Mouse (Mus musculus) stomach, embryonic 14.5 days (tissue): ENCODE data around the gene Ttll5. TPM values are rescaled to one million over a fixed set of nuclear protein-coding genes. Genes with fewer than 3 reads are reported as not detected.

Experiments
- ATAC-seq: fragments of 200-750 bp; cut with Nextera tagmentation; 2 replicates; pipeline ENCODE4 v1.8.0; 2017; ENCODE audit warnings: low read depth, moderate TSS enrichment; ENCODE audit not compliant: insufficient number of reproducible peaks, insufficient read depth, low FRiP score
- H3K27ac ChIP-seq: fragments of 300-500 bp; sonication (generic); 2 replicates; pipeline ENCODE4 v1.5.1; 2014; ENCODE audit warnings: mild to moderate bottlenecking, low read length, moderate library complexity, mixed read lengths
- H3K27me3 ChIP-seq: fragments of 300-500 bp; sonication (generic); 2 replicates; pipeline ENCODE4 v1.6.1; 2014; ENCODE audit warnings: low read length, control low read depth, mixed read lengths; ENCODE audit not compliant: control insufficient read depth, insufficient read depth
- H3K36me3 ChIP-seq: fragments of 300-500 bp; sonication (generic); 2 replicates; pipeline ENCODE4 v1.6.1; 2014; ENCODE audit warnings: mild to moderate bottlenecking, control low read depth, low read length, moderate library complexity, mixed read lengths; ENCODE audit not compliant: control insufficient read depth, insufficient read depth
- H3K4me1 ChIP-seq: fragments of 300-500 bp; sonication (generic); 2 replicates; pipeline ENCODE4 v1.6.1; 2014; ENCODE audit warnings: low read length, control low read depth, mixed read lengths; ENCODE audit not compliant: control insufficient read depth, insufficient read depth
- H3K4me2 ChIP-seq: fragments of 300-500 bp; sonication (generic); replicated peaks from 2 replicates; pipeline ENCODE4 v1.6.1; 2014; ENCODE audit warnings: low read depth, low read length, control low read depth
- H3K4me3 ChIP-seq: fragments of 300-500 bp; sonication (generic); 2 replicates; pipeline ENCODE4 v1.5.1; 2014; ENCODE audit warnings: low read depth, low read length, control low read depth
- H3K9ac ChIP-seq: fragments of 300-500 bp; sonication (generic); replicated peaks from 2 replicates; pipeline ENCODE4 v1.6.1; 2014; ENCODE audit warnings: low read depth, mild to moderate bottlenecking, control low read depth, low read length, moderate library complexity, mixed read lengths
- H3K9me3 ChIP-seq: fragments of 300-500 bp; sonication (generic); 2 replicates; pipeline ENCODE4 v1.6.1; 2016; ENCODE audit warnings: low read depth, low read length, control low read depth; ENCODE audit not compliant: control insufficient read depth
- WGBS: fragments of 180-500 bp; shearing (Covaris S2); extraction: QIAGEN DNeasy Blood & Tissue Kit; methylation state at CpG from one replicate; pipeline ENCODE4 v1.1.7; 2014; 5-methylcytosine and 5-hydroxymethylcytosine counted together
- polyA plus RNA-seq: library from polyadenylated mRNA; unstranded; fragments of >200 nt; fragmentation: Nextera tagmentation; extraction: Ambion mirVana; gene quantifications from 2 replicates; pipeline ENCODE4 v1.2.1, GENCODE M21; 2014

Ttll5 gene
- polyA plus RNA-seq, 1 experiment from 2014 or later, result 17.7 TPM

GRCm38 (mm10) chr12:86074681-86075080 lies 250.2 kb downstream of the Ttll5 start:
- H3K9ac ChIP-seq, result no peak overlapping the region
- no peak overlapping the region for H3K4me2 ChIP-seq
- no peak overlapping the region for H3K27ac ChIP-seq
- no peaks in the 10 kb centered on the region for H3K36me3 ChIP-seq
- no peak overlapping the region for H3K4me3 ChIP-seq
- no peaks in the 10 kb centered on the region for H3K9me3 ChIP-seq
- H3K4me1 ChIP-seq, result peaks cover 10% of the 10 kb centered on the region
- ATAC-seq, result no peak
- 81% methylated on average over 12 of the region's 12 CpGs for WGBS
- no peaks in the 10 kb centered on the region for H3K27me3 ChIP-seq

GRCm38 (mm10) chr12:86075358-86075757 lies 250.9 kb downstream of the Ttll5 start:
- 88% methylated on average over 7 of the region's 7 CpGs for WGBS
- H3K9me3 ChIP-seq, result no peaks in the 10 kb centered on the region
- H3K27me3 ChIP-seq, result no peaks in the 10 kb centered on the region
- peaks cover 10% of the 10 kb centered on the region for H3K4me1 ChIP-seq
- H3K9ac ChIP-seq, result no peak overlapping the region
- no peak for ATAC-seq
- 0 out of 2 replicates have a peak overlapping the region, but pooled peaks have one; percentile 7 for H3K4me2 ChIP-seq
- no peaks in the 10 kb centered on the region for H3K36me3 ChIP-seq
- H3K27ac ChIP-seq, result no peak overlapping the region
- H3K4me3 ChIP-seq, result 0 out of 2 replicates have a peak overlapping the region, but pooled peaks have one; percentile 37

GRCm38 (mm10) chr12:86076321-86076901 lies 252.0 kb downstream of the Ttll5 start:
- Histone ChIP-seq H3K4me2 (peak overlapping the region; percentile 48), H3K9me3 (no peaks in the 10 kb centered on the region), H3K4me1 (peaks cover 10% of the 10 kb centered on the region), H3K4me3 (peak overlapping the region; percentile 37), H3K27ac (no peak overlapping the region), H3K27me3 (no peaks in the 10 kb centered on the region), H3K9ac (no peak overlapping the region), H3K36me3 (no peaks in the 10 kb centered on the region)
- ATAC-seq, result no peak
- WGBS, result 11% methylated on average over 13 of the region's 13 CpGs

- peak overlapping the region; percentile 89; the same call in 1 of the 2 replicates for H3K27ac ChIP-seq
- no peak for ATAC-seq
- WGBS, result 23% methylated on average over 8 of the region's 8 CpGs
Observed at GRCm38 (mm10) chr12:86077322-86077721, 252.9 kb downstream of the Ttll5 start.

GRCm38 (mm10) chr12:86077736-86078135 lies 253.3 kb downstream of the Ttll5 start:
- H3K27ac ChIP-seq, result peak overlapping the region; percentile 89

More at GRCm38 (mm10) chr12:86077322-86077721, 252.9 kb downstream of the Ttll5 start:
- Histone ChIP-seq H3K4me2 (peak overlapping the region; percentile 48), H3K4me3 (peak overlapping the region; percentile 37), H3K36me3 (no peaks in the 10 kb centered on the region), H3K9ac (peak overlapping the region; percentile 37; the same call in 1 of the 2 replicates), H3K27me3 (no peaks in the 10 kb centered on the region), H3K4me1 (peaks cover 10% of the 10 kb centered on the region), H3K9me3 (no peaks in the 10 kb centered on the region)

GRCm38 (mm10) chr12:86078176-86078552 lies 253.7 kb downstream of the Ttll5 start:
- Histone ChIP-seq H3K4me1 (peaks cover 13% of the 10 kb centered on the region), H3K9me3 (no peaks in the 10 kb centered on the region), H3K27ac (peak overlapping the region; percentile 89), H3K4me3 (peak overlapping the region; percentile 37), H3K27me3 (no peaks in the 10 kb centered on the region), H3K36me3 (no peaks in the 10 kb centered on the region), H3K4me2 (peak overlapping the region; percentile 48), H3K9ac (peak overlapping the region; percentile 37)
- 10% methylated on average over 9 of the region's 9 CpGs for WGBS
- no peak for ATAC-seq

More at GRCm38 (mm10) chr12:86077736-86078135, 253.3 kb downstream of the Ttll5 start:
- Histone ChIP-seq H3K4me1 (peaks cover 10% of the 10 kb centered on the region), H3K27me3 (no peaks in the 10 kb centered on the region), H3K36me3 (no peaks in the 10 kb centered on the region), H3K4me2 (peak overlapping the region; percentile 48), H3K9ac (peak overlapping the region; percentile 37), H3K4me3 (peak overlapping the region; percentile 37), H3K9me3 (no peaks in the 10 kb centered on the region)
- ATAC-seq, result no peak
- 20% methylated on average over 11 of the region's 11 CpGs for WGBS

GRCm38 (mm10) chr12:86078553-86079201 lies 254.2 kb downstream of the Ttll5 start, which contains the start of gene Tgfb3:
TSS of gene Tgfb3 (minus strand) at chr12:86079041.
- Histone ChIP-seq H3K4me2 (peak within 1 kb of the TSS; percentile 48), H3K27ac (peak within 1 kb of the TSS; percentile 89), H3K9ac (peak within 1 kb of the TSS; percentile 37), H3K4me3 (peak within 1 kb of the TSS; percentile 37), H3K27me3 (no peaks in the 10 kb centered on the region), H3K36me3 (no peaks in the 10 kb centered on the region), H3K4me1 (peaks cover 15% of the 10 kb centered on the region), H3K9me3 (no peaks in the 10 kb centered on the region)
- WGBS, result under 1% methylated on average over 25 of the region's 25 CpGs
- ATAC-seq, result peak; percentile 76

- H3K27me3 ChIP-seq, result no peaks in the 10 kb centered on the region
- under 1% methylated on average over 31 of the region's 31 CpGs for WGBS
- no peaks in the 10 kb centered on the region for H3K36me3 ChIP-seq
- H3K27ac ChIP-seq, result peak overlapping the region; percentile 89
- H3K9me3 ChIP-seq, result no peaks in the 10 kb centered on the region
- H3K4me2 ChIP-seq, result peak overlapping the region; percentile 48
- H3K9ac ChIP-seq, result peak overlapping the region; percentile 37; the same call in 1 of the 2 replicates
- H3K4me1 ChIP-seq, result peaks cover 15% of the 10 kb centered on the region
- H3K4me3 ChIP-seq, result peak overlapping the region; percentile 37
- ATAC-seq, result peak; percentile 58
Observed at GRCm38 (mm10) chr12:86079202-86079667, 254.8 kb downstream of the Ttll5 start.
